Mouse (Mus musculus): ENCODE results near the gene Bspry. TPM values are rescaled to one million over a fixed set of nuclear protein-coding genes. Genes with fewer than 3 reads are reported as not detected.

The Bspry gene
- polyA plus RNA-seq, 1 experiment: 1.4 TPM

DNA sequence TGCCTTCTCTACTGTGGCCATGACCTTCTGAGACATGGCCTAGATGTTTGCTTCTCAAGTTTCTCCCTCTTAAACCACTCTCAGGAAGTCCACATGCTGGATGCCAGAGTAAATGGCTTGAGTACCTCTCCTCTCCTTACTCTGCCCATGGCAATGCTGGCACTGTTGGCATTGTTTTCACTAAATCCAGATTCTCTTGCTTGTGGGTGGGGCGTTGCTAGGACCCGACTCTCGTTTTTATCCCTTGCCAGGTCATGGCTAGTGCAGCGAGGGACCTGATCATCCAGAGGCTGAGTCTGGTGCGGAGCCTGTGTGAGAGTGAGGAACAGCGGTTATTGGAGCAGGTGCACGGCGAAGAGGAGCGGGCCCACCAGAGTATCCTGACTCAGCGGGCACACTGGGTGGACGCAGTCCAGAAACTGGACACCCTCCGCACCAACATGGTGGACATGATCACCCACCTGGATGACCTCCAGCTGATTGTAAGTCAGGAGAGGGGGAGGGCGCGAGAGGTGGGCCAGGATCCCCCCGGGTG, 6.4 kb downstream of the Bspry start:
- no peak overlapping the region for H3K27ac ChIP-seq (ENCODE audit: control insufficient read depth, insufficient read depth, low read depth, low read length, poor library complexity)

DNA sequence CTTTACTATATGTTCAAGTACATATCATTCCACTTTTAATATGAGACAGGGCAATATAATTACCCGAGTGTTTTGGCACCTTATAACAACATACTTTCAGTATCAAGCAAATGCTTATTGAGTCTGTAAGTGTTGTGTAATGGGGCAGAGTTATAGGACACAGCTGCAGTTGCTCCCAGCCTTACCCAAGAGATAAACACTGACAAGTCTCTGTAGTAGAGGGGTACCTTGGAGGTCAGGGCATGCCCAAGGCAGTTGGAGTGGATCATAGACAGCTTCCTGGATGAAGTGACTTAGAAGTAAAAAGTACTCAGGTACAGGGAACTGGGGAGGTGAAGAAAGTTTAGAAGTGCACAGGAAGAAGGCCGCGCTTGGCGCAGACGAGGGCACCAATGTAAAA, 7.3 kb downstream of the Bspry start:
- Histone ChIP-seq H3K4me3 (replicated peaks; ENCODE audit: control insufficient read depth, low read depth, low read length) (no peak overlapping the region), H3K4me1 (ENCODE audit: control insufficient read depth, insufficient read depth, low read length) (peaks cover 1% of the 10 kb centered on the region; the same call in 1 of the 2 replicates), H3K27ac (ENCODE audit: control insufficient read depth, insufficient read depth, low read depth, low read length, poor library complexity) (no peak overlapping the region)
- TF ChIP-seq CTCF (IDR thresholded peaks at IDR 0.05; ENCODE audit: control insufficient read depth, insufficient read depth, low read length) (no peak), POLR2A (IDR thresholded peaks at IDR 0.05; ENCODE audit: borderline replicate concordance, control insufficient read depth, low read depth, low read length) (no peak)
- WGBS: 88% methylated on average over 5 of the region's 5 CpGs

More for the DNA sequence above, 6.4 kb downstream of the Bspry start:
- no peak overlapping the region for H3K4me3 ChIP-seq (replicated peaks; ENCODE audit: control insufficient read depth, low read depth, low read length)
- peaks cover 1% of the 10 kb centered on the region; the same call in 1 of the 2 replicates for H3K4me1 ChIP-seq (ENCODE audit: control insufficient read depth, insufficient read depth, low read length)
- WGBS: 92% methylated on average over 15 of the region's 15 CpGs
- TF ChIP-seq CTCF (IDR thresholded peaks at IDR 0.05; ENCODE audit: control insufficient read depth, insufficient read depth, low read length) (no peak), POLR2A (IDR thresholded peaks at IDR 0.05; ENCODE audit: borderline replicate concordance, control insufficient read depth, low read depth, low read length) (no peak)

DNA sequence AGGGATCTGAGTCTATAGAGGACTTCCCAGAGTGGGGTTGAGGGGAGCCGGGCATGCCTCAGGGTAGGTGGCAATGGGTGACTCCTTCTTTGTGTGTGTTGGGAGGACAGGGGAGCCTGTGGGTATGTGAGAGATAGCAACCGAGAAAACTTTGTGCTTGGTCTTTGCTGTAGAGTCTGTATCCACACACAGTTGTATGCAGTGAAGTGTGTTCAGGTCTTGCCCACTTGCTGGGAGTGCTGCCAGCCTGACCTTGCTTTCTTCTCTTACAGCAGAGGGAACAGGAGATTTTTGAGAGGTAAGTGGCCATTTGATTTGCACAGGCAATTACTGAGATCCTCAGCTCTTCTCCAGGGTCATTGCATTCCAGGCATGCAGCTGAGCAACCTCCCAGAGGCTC, 8.1 kb downstream of the Bspry start:
- 92% methylated on average over 2 of the region's 2 CpGs for WGBS
- Histone ChIP-seq H3K27ac (ENCODE audit: control insufficient read depth, insufficient read depth, low read depth, low read length, poor library complexity) (no peak overlapping the region), H3K4me1 (ENCODE audit: control insufficient read depth, insufficient read depth, low read length) (peaks cover 1% of the 10 kb centered on the region; the same call in 1 of the 2 replicates), H3K4me3 (replicated peaks; ENCODE audit: control insufficient read depth, low read depth, low read length) (no peak overlapping the region)
- TF ChIP-seq CTCF (IDR thresholded peaks at IDR 0.05; ENCODE audit: control insufficient read depth, insufficient read depth, low read length) (no peak), POLR2A (IDR thresholded peaks at IDR 0.05; ENCODE audit: borderline replicate concordance, control insufficient read depth, low read depth, low read length) (no peak)

DNA sequence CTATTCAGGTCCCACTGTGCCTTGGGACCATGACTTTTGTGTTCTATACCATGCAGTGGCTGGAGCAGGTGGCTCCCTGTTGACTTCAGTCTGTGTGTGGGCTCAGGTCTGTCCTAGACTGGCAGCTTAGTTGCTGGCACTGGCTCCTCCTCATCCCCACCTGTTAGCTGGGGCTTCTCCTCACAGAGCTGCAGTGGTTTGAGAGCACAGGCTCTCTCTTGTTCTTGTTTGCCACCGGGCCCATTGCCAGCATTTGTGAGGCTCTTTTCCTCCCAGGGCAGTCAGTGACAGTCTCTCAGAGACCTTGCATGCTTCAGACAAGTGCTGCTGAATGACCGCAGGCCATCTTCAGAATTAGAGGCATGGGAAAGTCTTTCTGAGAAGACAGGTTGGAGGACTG, 12.8 kb downstream of the Bspry start:
- 81% methylated on average over 2 of the region's 2 CpGs for WGBS
- no peak overlapping the region for H3K27ac ChIP-seq (ENCODE audit: control insufficient read depth, insufficient read depth, low read depth, low read length, poor library complexity)
- H3K4me3 ChIP-seq (replicated peaks; ENCODE audit: control insufficient read depth, low read depth, low read length): no peak overlapping the region
- no peaks in the 10 kb centered on the region; the same call in 1 of the 2 replicates for H3K4me1 ChIP-seq (ENCODE audit: control insufficient read depth, insufficient read depth, low read length)
- TF ChIP-seq POLR2A (IDR thresholded peaks at IDR 0.05; ENCODE audit: borderline replicate concordance, control insufficient read depth, low read depth, low read length) (no peak), CTCF (IDR thresholded peaks at IDR 0.05; ENCODE audit: control insufficient read depth, insufficient read depth, low read length) (no peak)

DNA sequence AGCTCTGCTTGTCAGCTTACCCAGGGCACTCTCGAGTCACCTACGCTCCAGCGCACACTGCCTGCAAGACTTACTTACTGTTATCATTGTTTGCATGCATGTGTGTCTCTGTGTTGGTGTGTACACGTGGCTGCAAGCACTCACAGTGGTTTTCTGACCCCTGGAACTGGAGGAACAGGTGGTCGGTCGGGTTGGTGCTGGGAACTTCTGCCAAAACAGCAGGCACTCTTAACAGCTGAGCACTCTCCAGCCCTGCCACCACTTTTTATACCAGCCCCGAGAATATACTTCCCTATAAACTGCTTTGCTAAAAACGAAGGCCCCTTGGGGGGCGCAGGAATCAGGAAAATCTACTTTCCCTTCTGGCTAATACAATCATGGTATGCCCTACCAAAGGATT, 14.4 kb downstream of the Bspry start:
- TF ChIP-seq POLR2A (IDR thresholded peaks at IDR 0.05; ENCODE audit: borderline replicate concordance, control insufficient read depth, low read depth, low read length) (no peak), CTCF (IDR thresholded peaks at IDR 0.05; ENCODE audit: control insufficient read depth, insufficient read depth, low read length) (no peak)
- no peaks in the 10 kb centered on the region; the same call in 1 of the 2 replicates for H3K4me1 ChIP-seq (ENCODE audit: control insufficient read depth, insufficient read depth, low read length)
- H3K4me3 ChIP-seq (replicated peaks; ENCODE audit: control insufficient read depth, low read depth, low read length): no peak overlapping the region
- no peak overlapping the region for H3K27ac ChIP-seq (ENCODE audit: control insufficient read depth, insufficient read depth, low read depth, low read length, poor library complexity)
- WGBS: 32% methylated on average over 9 of the region's 9 CpGs

DNA sequence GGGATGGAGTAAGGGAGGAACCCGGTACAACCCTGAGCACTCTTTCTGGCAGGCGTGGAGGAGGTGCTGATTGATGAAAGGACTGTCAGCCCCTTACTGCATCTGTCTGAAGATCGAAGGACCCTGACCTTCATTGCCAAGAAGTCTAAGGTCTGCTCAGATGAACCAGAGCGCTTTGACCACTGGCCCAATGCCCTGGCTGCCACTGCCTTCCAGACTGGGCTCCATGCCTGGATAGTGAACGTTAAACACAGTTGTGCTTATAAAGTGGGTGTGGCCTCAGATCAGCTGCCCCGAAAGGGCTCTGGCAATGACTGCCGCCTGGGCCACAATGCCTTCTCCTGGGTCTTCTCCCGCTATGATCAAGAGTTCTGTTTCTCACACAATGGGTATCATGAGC, 16.1 kb downstream of the Bspry start:
- Histone ChIP-seq H3K4me3 (replicated peaks; ENCODE audit: control insufficient read depth, low read depth, low read length) (no peak overlapping the region), H3K27ac (ENCODE audit: control insufficient read depth, insufficient read depth, low read depth, low read length, poor library complexity) (no peak overlapping the region), H3K4me1 (ENCODE audit: control insufficient read depth, insufficient read depth, low read length) (no peaks in the 10 kb centered on the region)
- TF ChIP-seq CTCF (IDR thresholded peaks at IDR 0.05; ENCODE audit: control insufficient read depth, insufficient read depth, low read length) (no peak), POLR2A (IDR thresholded peaks at IDR 0.05; ENCODE audit: borderline replicate concordance, control insufficient read depth, low read depth, low read length) (no peak)
- WGBS: 76% methylated on average over 8 of the region's 8 CpGs

DNA sequence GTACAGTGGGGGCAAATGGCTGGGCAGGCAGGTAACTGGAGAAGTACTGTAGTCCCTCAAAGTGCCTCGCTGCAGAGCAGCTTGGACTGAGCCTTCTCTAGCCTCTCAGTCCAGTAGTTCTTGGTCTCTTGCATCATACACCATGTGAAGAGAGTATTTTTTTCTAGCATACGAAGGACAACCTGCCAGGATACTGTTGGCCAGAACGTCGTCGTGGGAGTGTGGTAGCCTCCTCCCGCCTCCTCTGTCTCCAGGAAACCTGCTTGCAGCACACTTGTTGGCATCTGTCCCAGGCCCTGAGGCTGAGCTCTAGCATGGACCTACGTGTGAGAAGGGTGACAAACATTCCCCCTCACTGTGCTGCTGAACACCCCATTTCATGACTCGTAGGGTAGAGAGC, 17.0 kb downstream of the Bspry start:
- no peak for TF ChIP-seq CTCF (IDR thresholded peaks at IDR 0.05; ENCODE audit: control insufficient read depth, insufficient read depth, low read length)
- no peak for TF ChIP-seq POLR2A (IDR thresholded peaks at IDR 0.05; ENCODE audit: borderline replicate concordance, control insufficient read depth, low read depth, low read length)
- WGBS: 7% methylated on average over 8 of the region's 8 CpGs
- Histone ChIP-seq H3K4me1 (ENCODE audit: control insufficient read depth, insufficient read depth, low read length) (no peaks in the 10 kb centered on the region), H3K4me3 (replicated peaks; ENCODE audit: control insufficient read depth, low read depth, low read length) (no peak overlapping the region), H3K27ac (ENCODE audit: control insufficient read depth, insufficient read depth, low read depth, low read length, poor library complexity) (no peak overlapping the region)

DNA sequence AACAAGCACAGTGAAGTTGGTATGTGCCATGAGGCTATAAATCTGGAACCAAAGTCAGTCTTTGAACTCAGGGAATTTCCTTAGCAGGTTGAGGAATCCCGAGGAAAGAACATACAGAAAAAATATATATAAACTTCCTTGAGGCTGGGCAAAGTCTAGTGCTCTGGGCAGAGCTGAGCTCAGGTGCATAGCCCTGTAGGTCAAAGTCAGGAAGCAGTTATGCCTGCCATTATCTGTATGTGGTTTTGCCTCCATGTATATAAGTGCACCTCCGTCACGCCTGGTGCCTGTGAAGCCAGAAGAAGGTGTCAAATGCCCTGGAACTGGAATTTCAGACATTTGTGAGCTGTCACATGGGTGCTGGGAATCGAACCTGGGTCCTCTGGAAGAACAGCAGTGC, 20.9 kb downstream of the Bspry start:
- TF ChIP-seq POLR2A (IDR thresholded peaks at IDR 0.05; ENCODE audit: borderline replicate concordance, control insufficient read depth, low read depth, low read length) (no peak), CTCF (IDR thresholded peaks at IDR 0.05; ENCODE audit: control insufficient read depth, insufficient read depth, low read length) (no peak)
- no peaks in the 10 kb centered on the region for H3K4me1 ChIP-seq (ENCODE audit: control insufficient read depth, insufficient read depth, low read length)
- no peak overlapping the region for H3K27ac ChIP-seq (ENCODE audit: control insufficient read depth, insufficient read depth, low read depth, low read length, poor library complexity)
- no peak overlapping the region for H3K4me3 ChIP-seq (replicated peaks; ENCODE audit: control insufficient read depth, low read depth, low read length)
- 77% methylated on average over 4 of the region's 4 CpGs for WGBS

DNA sequence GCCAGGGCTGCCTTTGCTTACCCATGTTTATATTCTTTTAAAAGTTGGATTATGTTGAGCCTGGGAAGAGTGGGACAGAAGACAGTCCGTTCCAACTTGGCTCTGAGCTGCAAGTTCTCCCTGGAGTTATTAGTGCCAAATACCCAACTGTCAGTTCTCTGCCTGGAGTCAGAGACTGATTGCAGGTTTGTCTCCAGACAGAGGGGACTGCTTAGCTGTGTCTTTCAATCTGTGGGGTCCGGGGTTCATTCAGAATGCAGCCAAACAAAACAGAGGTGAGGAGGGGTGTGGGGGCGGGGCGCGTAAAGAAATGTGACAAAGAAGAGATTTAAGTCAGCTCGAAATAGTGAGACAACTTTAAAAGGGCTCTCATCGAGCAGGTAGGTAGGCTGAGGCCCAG, 21.7 kb downstream of the Bspry start:
- H3K4me3 ChIP-seq (replicated peaks; ENCODE audit: control insufficient read depth, low read depth, low read length): peak overlapping the region; percentile 74
- no peaks in the 10 kb centered on the region for H3K4me1 ChIP-seq (ENCODE audit: control insufficient read depth, insufficient read depth, low read length)
- H3K27ac ChIP-seq (ENCODE audit: control insufficient read depth, insufficient read depth, low read depth, low read length, poor library complexity): no peak overlapping the region
- 3% methylated on average over 7 of the region's 7 CpGs for WGBS
- TF ChIP-seq POLR2A (IDR thresholded peaks at IDR 0.05; ENCODE audit: borderline replicate concordance, control insufficient read depth, low read depth, low read length): no peak
- TF ChIP-seq CTCF (IDR thresholded peaks at IDR 0.05; ENCODE audit: control insufficient read depth, insufficient read depth, low read length): no peak

All from bone marrow, adult 2 months (tissue).